Mouse (Mus musculus): ENCODE measurements around the gene Cacng2.

Cacng2 gene

DNA sequence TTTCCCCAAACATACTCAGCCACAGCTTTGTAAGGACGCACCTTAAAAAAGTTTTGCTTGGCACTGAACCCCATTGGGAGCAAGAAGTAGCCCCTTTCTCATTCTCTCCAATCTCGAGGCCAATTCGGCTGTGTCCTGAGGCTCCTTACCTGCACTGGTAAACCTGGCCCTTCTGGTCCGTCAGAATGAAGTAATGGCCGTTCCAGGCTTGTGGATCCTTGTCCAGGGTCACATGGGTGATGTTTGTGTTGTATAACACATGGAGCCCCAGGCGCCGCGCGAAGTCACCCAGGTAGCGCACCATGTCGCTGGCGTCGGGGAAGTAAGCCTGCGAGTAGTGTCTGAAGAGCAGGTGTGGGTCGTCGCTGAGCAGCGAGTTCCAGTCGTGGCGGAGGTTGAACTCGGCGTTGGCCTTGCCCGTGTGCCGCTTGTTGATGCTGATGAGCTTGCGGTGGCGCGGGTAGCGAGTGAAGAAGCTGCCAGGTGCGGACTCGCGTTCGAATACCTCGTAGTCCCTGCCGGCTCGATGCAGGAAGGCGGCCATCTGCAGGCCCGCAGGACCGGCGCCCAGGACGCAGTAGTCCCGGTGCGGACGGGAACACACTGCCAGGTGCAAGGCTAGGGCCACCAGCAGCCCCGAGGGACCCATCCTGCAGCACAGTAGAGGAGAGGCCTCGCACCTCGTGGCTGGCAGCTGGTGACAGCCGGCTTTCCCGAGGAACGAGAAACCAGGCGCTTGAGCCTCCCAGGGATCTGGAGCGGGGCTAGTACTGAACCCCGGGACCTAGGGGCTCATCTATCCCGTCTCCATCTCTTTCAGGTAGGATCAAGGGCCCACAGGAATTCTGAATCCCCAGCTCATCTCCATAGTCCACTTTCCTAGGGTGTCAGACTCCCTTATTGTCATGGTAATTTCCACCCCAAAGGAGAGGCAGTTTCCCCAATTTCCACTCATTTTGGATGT is 164.1 kb downstream of the Cacng2 start:
- in situ Hi-C loops (cut with MboI, MseI): no loop called here

GRCm38 (mm10) chr15:77954362-77954761 is 165.5 kb downstream of the Cacng2 start:
- in situ Hi-C loops (cut with MboI, MseI): no loop called here

GRCm38 (mm10) chr15:77952921-77953320 is 166.9 kb downstream of the Cacng2 start:
- in situ Hi-C loops (cut with MboI, MseI): no loop called here

DNA sequence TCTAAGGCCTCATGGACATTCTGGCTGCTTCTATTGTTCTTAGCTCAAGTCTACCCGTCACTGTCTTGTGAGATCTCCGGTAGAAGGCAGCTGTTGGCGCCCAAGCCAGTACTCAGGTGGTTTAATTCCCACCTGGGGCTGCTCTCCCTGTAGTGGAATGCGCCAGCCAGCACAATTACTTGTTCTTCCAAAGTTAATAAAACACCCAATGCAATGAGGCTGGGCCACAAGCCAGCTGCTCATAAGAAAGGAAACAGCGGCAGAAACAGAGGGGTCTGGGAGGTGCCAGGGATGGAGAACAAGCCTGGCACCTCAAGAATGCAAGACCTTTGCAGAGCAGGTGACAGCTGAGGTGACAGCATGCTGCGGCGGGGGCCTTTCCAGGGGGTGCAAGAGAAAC is 170.8 kb downstream of the Cacng2 start:
- in situ Hi-C loops (cut with MboI, MseI): no loop called here

DNA sequence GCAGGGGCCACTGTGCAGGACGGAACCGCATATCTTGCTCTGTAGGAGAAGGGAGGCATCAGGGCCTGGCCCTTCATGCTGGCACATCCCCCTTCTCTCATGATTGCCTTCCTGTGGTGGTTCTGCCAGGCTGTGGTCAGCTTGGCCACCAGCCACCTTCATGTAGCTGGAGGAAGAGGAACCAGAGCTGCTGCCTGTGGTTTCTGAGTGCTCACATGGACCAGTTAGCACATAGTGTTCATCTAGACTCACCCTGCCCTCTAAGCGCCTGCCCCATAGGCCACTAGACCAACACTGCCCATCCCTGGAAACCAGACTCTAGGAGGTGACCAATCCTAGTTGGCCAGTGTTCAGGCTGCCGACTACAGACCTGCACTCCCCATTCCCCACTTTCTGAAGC is 174.1 kb downstream of the Cacng2 start:
- in situ Hi-C loops (cut with MboI, MseI): no loop called here
